30 mouse cellular contexts compared by ENCODE assay signal in the genomic region with DNA sequence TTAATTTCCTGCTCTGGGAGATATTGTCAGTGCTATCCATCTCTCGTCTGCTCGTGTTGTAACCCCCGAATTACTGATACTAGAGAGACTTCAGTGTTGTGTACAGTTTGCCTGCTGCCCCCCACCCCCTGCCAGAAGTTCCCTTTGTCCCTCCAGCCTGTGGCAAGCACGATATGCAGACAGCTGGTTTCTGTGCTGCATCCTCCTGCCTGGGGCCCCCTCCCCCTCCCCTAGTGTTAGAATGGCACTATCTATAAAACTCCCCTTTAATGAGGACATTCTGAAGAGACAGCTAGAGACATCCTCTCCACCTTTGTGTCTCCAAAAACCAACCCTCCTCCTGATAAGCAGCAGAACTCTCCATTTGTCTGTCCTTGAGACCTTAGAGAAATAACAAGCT. TPM values are rescaled to one million over a fixed set of nuclear protein-coding genes. Genes with fewer than 3 reads are reported as not detected.
DNase-seq lines count a peak whose midpoint lies in the region; ATAC-seq and TF ChIP-seq lines count a peak whose summit lies in the region.
"Had no signal": no experiment of that assay in that cellular context is flagged by ENCODE, and none has a peak within 500 bp of the region (broad histone marks: within the 10 kb centered on the region; RNA-seq: fewer than 3 reads in every experiment).

No protein-coding gene starts in this region.

- H3K4me3 ChIP-seq in liver, embryonic 11.5 days (ENCODE audit: low read depth, low read length): no peak overlapping the region
- no peak overlapping the region for H3K4me3 ChIP-seq in liver, postnatal 0 days (ENCODE audit: low read depth, low read length)
- H3K4me3 ChIP-seq in hindbrain, postnatal 0 days (ENCODE audit: low read length): no peak overlapping the region
- H3K4me3 ChIP-seq in gastrocnemius, adult 2 months: no peak overlapping the region
- H3K4me3 ChIP-seq: hindbrain, embryonic 15.5 days; limb, embryonic 10.5 days; liver, embryonic 13.5 days; myocyte had no signal

- no peaks in the 10 kb centered on the region; the same call in 1 of the 2 replicates for H3K4me1 ChIP-seq in liver, embryonic 11.5 days (replicated peaks; ENCODE audit: control insufficient read depth, insufficient read depth, low read length)
- no peaks in the 10 kb centered on the region for H3K4me1 ChIP-seq in liver, postnatal 0 days (ENCODE audit: insufficient read depth)
- H3K4me1 ChIP-seq in hindbrain, postnatal 0 days (ENCODE audit: insufficient read depth, low read length): no peaks in the 10 kb centered on the region
- H3K4me1 ChIP-seq: liver, embryonic 13.5 days had no signal

- peak; percentile 57; the same call in 1 of the 2 replicates for ATAC-seq in liver, embryonic 11.5 days (replicated peaks; ENCODE audit: low FRiP score)
- ATAC-seq in liver, postnatal 0 days: no peak
- ATAC-seq in hindbrain, postnatal 0 days: peak; percentile 37; the same call in 1 of the 2 replicates

- TF ChIP-seq CTCF in liver, postnatal 0 days (IDR thresholded peaks at IDR 0.05; ENCODE audit: low read depth): no peak
- no peak for TF ChIP-seq CTCF in hindbrain, postnatal 0 days (IDR thresholded peaks at IDR 0.05; ENCODE audit: low read depth)
- no peak for TF ChIP-seq CTCF in gastrocnemius, adult 2 months (IDR thresholded peaks at IDR 0.05)

- DNase-seq in liver, embryonic 11.5 days (ENCODE audit: low spot score): no peak
- DNase-seq in liver, postnatal 0 days: no peak
- DNase-seq in testis, postnatal 10 days (ENCODE audit: low spot score): peak; percentile 50
- no peak for DNase-seq in testis, postnatal 14 days (ENCODE audit: low spot score)
- DNase-seq in hindbrain, postnatal 0 days (ENCODE audit: low spot score): no peak
- no peak for DNase-seq in gastrocnemius, adult 2 months
- no peak for DNase-seq in c-Kit-positive CD71-positive TER-119-positive erythroid progenitor cells, embryonic 14.5 days (ENCODE audit: low spot score)
- DNase-seq: adrenal gland, postnatal 36 days; B cell, adult 2 months; cerebellum, adult 18-20 months; cerebellum, postnatal 36 days; kidney, adult 11 months; liver, embryonic 13.5 days; midbrain, embryonic 14.5 days; right cerebral cortex, postnatal 4 days; thymus, postnatal 25 days had no signal

- WGBS in liver, embryonic 11.5 days: 20% methylated on average over 4 of the region's 4 CpGs
- WGBS in liver, postnatal 0 days (ENCODE audit: insufficient replicate concordance): 35% methylated on average over 4 of the region's 4 CpGs
- WGBS in hindbrain, postnatal 0 days: 22% methylated on average over 4 of the region's 4 CpGs

- intact Hi-C loops in gastrocnemius, adult 2 months (cut with DNase I): no loop called here

- H3K9ac ChIP-seq in liver, embryonic 11.5 days (ENCODE audit: low read depth, low read length): no peak overlapping the region
- H3K9ac ChIP-seq in liver, postnatal 0 days (replicated peaks): no peak overlapping the region
- H3K9ac ChIP-seq in hindbrain, postnatal 0 days (replicated peaks; ENCODE audit: low read length): no peak overlapping the region
- H3K9ac ChIP-seq: hindbrain, embryonic 15.5 days; liver, embryonic 13.5 days had no signal

- no peak overlapping the region for H3K4me2 ChIP-seq in liver, embryonic 11.5 days
- H3K4me2 ChIP-seq in liver, postnatal 0 days (ENCODE audit: low read depth, low read length): no peak overlapping the region
- no peak overlapping the region for H3K4me2 ChIP-seq in hindbrain, postnatal 0 days (ENCODE audit: low read depth, low read length)
- H3K4me2 ChIP-seq: hindbrain, embryonic 15.5 days; liver, embryonic 13.5 days had no signal

- no peaks in the 10 kb centered on the region for H3K36me3 ChIP-seq in liver, embryonic 11.5 days (ENCODE audit: control insufficient read depth, insufficient read depth, low read length)
- no peaks in the 10 kb centered on the region for H3K36me3 ChIP-seq in liver, postnatal 0 days (replicated peaks; ENCODE audit: insufficient read depth, low read length)
- H3K36me3 ChIP-seq in hindbrain, postnatal 0 days (ENCODE audit: insufficient read depth, low read length): no peaks in the 10 kb centered on the region
- H3K36me3 ChIP-seq: hindbrain, embryonic 15.5 days; limb, embryonic 10.5 days; liver, embryonic 13.5 days had no signal

- no peak overlapping the region for H3K27ac ChIP-seq in liver, embryonic 11.5 days (ENCODE audit: low read depth, low read length)
- H3K27ac ChIP-seq in liver, postnatal 0 days (ENCODE audit: low read depth): no peak overlapping the region
- H3K27ac ChIP-seq in hindbrain, postnatal 0 days: no peak overlapping the region
- no peak overlapping the region for H3K27ac ChIP-seq in gastrocnemius, adult 2 months
- H3K27ac ChIP-seq: hindbrain, embryonic 15.5 days; limb, embryonic 10.5 days; liver, embryonic 13.5 days had no signal

- H3K9me3 ChIP-seq in liver, embryonic 11.5 days (ENCODE audit: control insufficient read depth, low read length): no peaks in the 10 kb centered on the region
- no peaks in the 10 kb centered on the region for H3K9me3 ChIP-seq in liver, postnatal 0 days (ENCODE audit: low read length)
- H3K9me3 ChIP-seq in hindbrain, postnatal 0 days (ENCODE audit: low read length): no peaks in the 10 kb centered on the region
- H3K9me3 ChIP-seq: hindbrain, embryonic 15.5 days; limb, embryonic 10.5 days; liver, embryonic 13.5 days had no signal

- no peak for TF ChIP-seq EP300 in liver, postnatal 0 days (IDR thresholded peaks at IDR 0.05; ENCODE audit: low read depth)

- no peaks in the 10 kb centered on the region for H3K27me3 ChIP-seq in liver, embryonic 11.5 days (replicated peaks; ENCODE audit: control insufficient read depth, insufficient read depth, low read length)
- H3K27me3 ChIP-seq in liver, postnatal 0 days (ENCODE audit: insufficient read depth, low read length): no peaks in the 10 kb centered on the region
- H3K27me3 ChIP-seq in hindbrain, postnatal 0 days (ENCODE audit: insufficient read depth, low read length): no peaks in the 10 kb centered on the region
- H3K27me3 ChIP-seq: hindbrain, embryonic 15.5 days; liver, embryonic 13.5 days had no signal

RNA-seq across cellular contexts. Expression of a gene that starts 15.1 kb away (rescaled TPM):
- not detected in 2 replicates for polyA plus RNA-seq in liver, embryonic 11.5 days (2014; fragmentation: Nextera tagmentation; extraction: Ambion mirVana)
- polyA plus RNA-seq in liver, postnatal 0 days (2015; fragmentation: Nextera tagmentation; extraction: Ambion mirVana): not detected in 2 replicates
- 0.11 and 0.68 TPM in 2 replicates for total RNA-seq in hindbrain, postnatal 0 days (2014; rRNA removed)
- 0.53 and 0.71 TPM in 2 replicates for polyA plus RNA-seq in hindbrain, postnatal 0 days (2015; fragmentation: Nextera tagmentation; extraction: Ambion mirVana)
- total RNA-seq in gastrocnemius, adult 2 months (2021): 10 to 100 TPM; 37.8 to 63.6 TPM
- total RNA-seq: megakaryocyte, adult 5-6 weeks had no signal
- polyA plus RNA-seq: forebrain, embryonic 11.5 days; heart, postnatal 0 days; limb, embryonic 10.5 days; liver, embryonic 13.5 days; myocyte; stomach, embryonic 16.5 days had no signal

RNA-seq across cellular contexts. Expression of a gene that starts 34.1 kb away (rescaled TPM):
- not detected in 2 replicates for polyA plus RNA-seq in liver, embryonic 11.5 days (2014; fragmentation: Nextera tagmentation; extraction: Ambion mirVana)
- polyA plus RNA-seq in liver, postnatal 0 days (2015; fragmentation: Nextera tagmentation; extraction: Ambion mirVana): not detected in 2 replicates
- not detected in 2 replicates for total RNA-seq in hindbrain, postnatal 0 days (2014; rRNA removed)
- polyA plus RNA-seq in hindbrain, postnatal 0 days (2015; fragmentation: Nextera tagmentation; extraction: Ambion mirVana): not detected in 2 replicates
- total RNA-seq in gastrocnemius, adult 2 months (2021): not detected
- total RNA-seq: adrenal gland, postnatal 36 days; gastrocnemius, adult 18-20 months; layer of hippocampus, postnatal 10 days; left cerebral cortex, adult 8-10 months; megakaryocyte, adult 5-6 weeks had no signal
- polyA plus RNA-seq: forebrain, embryonic 11.5 days; gonadal fat pad, adult 2 months; heart, postnatal 0 days; hindbrain, embryonic 15.5 days; kidney, embryonic 16.5 days; large intestine, adult 2 months; limb, embryonic 10.5 days; liver, embryonic 13.5 days; lung, embryonic 16.5 days; midbrain, embryonic 14.5 days; myocyte; stomach, embryonic 16.5 days had no signal

RNA-seq across cellular contexts. Expression of a gene that starts 53.6 kb away (rescaled TPM):
- polyA plus RNA-seq in liver, embryonic 11.5 days (2014; fragmentation: Nextera tagmentation; extraction: Ambion mirVana): 35.1 and 35.6 TPM in 2 replicates
- 14.9 and 15.7 TPM in 2 replicates for polyA plus RNA-seq in liver, postnatal 0 days (2015; fragmentation: Nextera tagmentation; extraction: Ambion mirVana)
- total RNA-seq in hindbrain, postnatal 0 days (2014; rRNA removed): 23.6 and 24.7 TPM in 2 replicates
- polyA plus RNA-seq in hindbrain, postnatal 0 days (2015; fragmentation: Nextera tagmentation; extraction: Ambion mirVana): 77.7 and 78.2 TPM in 2 replicates
- total RNA-seq in gastrocnemius, adult 2 months (2021): 10 to 100 TPM; 18.3 to 21.1 TPM
